Mouse (Mus musculus): ENCODE measurements around the gene Smco3. TPM values are rescaled to one million over a fixed set of nuclear protein-coding genes. Genes with fewer than 3 reads are reported as not detected.
"Not testable (repeated sequence)": the region's sequence is repeated elsewhere in the genome, so short reads cannot be mapped to it uniquely, and the experiment has no call there.

Gene Smco3
- 0.56 and 0.63 TPM in 2 replicates for polyA plus RNA-seq (2015; fragmentation: Nextera tagmentation; extraction: Ambion mirVana)

- H3K4me2 ChIP-seq (replicated peaks; ENCODE audit: low read depth), result no peak within 1 kb of the TSS
- DNase-seq (ENCODE audit: low spot score) (no peak), ATAC-seq (ENCODE audit: low FRiP score, low TSS enrichment) (no peak)
- no peak within 1 kb of the TSS for H3K4me3 ChIP-seq (ENCODE audit: low read depth, low read length)
- no peak within 1 kb of the TSS for H3K9ac ChIP-seq (ENCODE audit: low read length)
- no peaks in the 10 kb centered on the region for H3K27me3 ChIP-seq (ENCODE audit: control insufficient read depth, insufficient read depth, low read length)
- H3K9me3 ChIP-seq (ENCODE audit: control insufficient read depth, low read length), result no peaks in the 10 kb centered on the region
- no peaks in the 10 kb centered on the region for H3K36me3 ChIP-seq (ENCODE audit: control insufficient read depth, insufficient read depth, low read length)
- H3K27ac ChIP-seq (replicated peaks), result no peak within 1 kb of the TSS
- TF ChIP-seq EP300 (optimal IDR thresholded peaks at IDR 0.05), result no peak
- no peak for TF ChIP-seq CTCF (IDR thresholded peaks at IDR 0.05; ENCODE audit: low read depth)
- 36% methylated on average over 4 of the region's 4 CpGs for whole genome bisulfite sequencing
- H3K4me1 ChIP-seq (replicated peaks; ENCODE audit: control insufficient read depth, insufficient read depth), result no peaks in the 10 kb centered on the region
Measured at GRCm38 (mm10) chr6:136835352-136835751, at the start of gene Smco3. TSS of gene Smco3 (minus strand) at chr6:136835452.

- not testable (repeated sequence) for H3K4me2 ChIP-seq (replicated peaks; ENCODE audit: low read depth); H3K4me1 ChIP-seq (replicated peaks; ENCODE audit: control insufficient read depth, insufficient read depth); H3K4me3 ChIP-seq (ENCODE audit: low read depth, low read length); H3K9ac ChIP-seq (ENCODE audit: low read length); H3K27me3 ChIP-seq (ENCODE audit: control insufficient read depth, insufficient read depth, low read length); ATAC-seq (ENCODE audit: low FRiP score, low TSS enrichment); DNase-seq (ENCODE audit: low spot score); H3K9me3 ChIP-seq (ENCODE audit: control insufficient read depth, low read length); H3K36me3 ChIP-seq (ENCODE audit: control insufficient read depth, insufficient read depth, low read length); H3K27ac ChIP-seq (replicated peaks)
- 37% methylated on average over 1 of the region's 1 CpGs for WGBS
Measured at GRCm38 (mm10) chr6:136884766-136885165, 49.5 kb upstream of the Smco3 start.

GRCm38 (mm10) chr6:136883961-136884360, 48.7 kb upstream of the Smco3 start:
- H3K27me3 ChIP-seq (ENCODE audit: control insufficient read depth, insufficient read depth, low read length), result no peaks in the 10 kb centered on the region
- TF ChIP-seq CTCF (IDR thresholded peaks at IDR 0.05; ENCODE audit: low read depth) (no peak), EP300 (optimal IDR thresholded peaks at IDR 0.05) (no peak)
- H3K9me3 ChIP-seq (ENCODE audit: control insufficient read depth, low read length), result no peaks in the 10 kb centered on the region
- no peak for ATAC-seq (ENCODE audit: low FRiP score, low TSS enrichment)
- H3K4me2 ChIP-seq (replicated peaks; ENCODE audit: low read depth), result no peak overlapping the region
- no peak overlapping the region for H3K9ac ChIP-seq (ENCODE audit: low read length)
- no peak overlapping the region for H3K4me3 ChIP-seq (ENCODE audit: low read depth, low read length)
- no peak for DNase-seq (ENCODE audit: low spot score)
- 0 out of 2 replicates have a peak, but pooled peaks cover 2% of the 10 kb centered on the region for H3K4me1 ChIP-seq (replicated peaks; ENCODE audit: control insufficient read depth, insufficient read depth)
- H3K27ac ChIP-seq (replicated peaks), result no peak overlapping the region
- WGBS, result 94% methylated on average over 6 of the region's 6 CpGs
- H3K36me3 ChIP-seq (ENCODE audit: control insufficient read depth, insufficient read depth, low read length), result no peaks in the 10 kb centered on the region

- WGBS, result 58% methylated on average over 3 of the region's 3 CpGs
- Histone ChIP-seq H3K27ac (replicated peaks) (no peak overlapping the region), H3K36me3 (ENCODE audit: control insufficient read depth, insufficient read depth, low read length) (no peaks in the 10 kb centered on the region), H3K9me3 (ENCODE audit: control insufficient read depth, low read length) (no peaks in the 10 kb centered on the region), H3K4me1 (replicated peaks; ENCODE audit: control insufficient read depth, insufficient read depth) (0 out of 2 replicates have a peak, but pooled peaks cover 2% of the 10 kb centered on the region), H3K4me3 (ENCODE audit: low read depth, low read length) (no peak overlapping the region), H3K27me3 (ENCODE audit: control insufficient read depth, insufficient read depth, low read length) (no peaks in the 10 kb centered on the region), H3K4me2 (replicated peaks; ENCODE audit: low read depth) (no peak overlapping the region), H3K9ac (ENCODE audit: low read length) (no peak overlapping the region)
- no peak for DNase-seq (ENCODE audit: low spot score)
- no peak for ATAC-seq (ENCODE audit: low FRiP score, low TSS enrichment)
- TF ChIP-seq EP300 (optimal IDR thresholded peaks at IDR 0.05) (no peak), CTCF (IDR thresholded peaks at IDR 0.05; ENCODE audit: low read depth) (no peak)
Measured at GRCm38 (mm10) chr6:136883431-136883915, 48.2 kb upstream of the Smco3 start.

GRCm38 (mm10) chr6:136881678-136882077, 46.4 kb upstream of the Smco3 start:
- ATAC-seq (ENCODE audit: low FRiP score, low TSS enrichment) (no peak), DNase-seq (ENCODE audit: low spot score) (no peak)
- no peak overlapping the region for H3K4me2 ChIP-seq (replicated peaks; ENCODE audit: low read depth)
- H3K36me3 ChIP-seq (ENCODE audit: control insufficient read depth, insufficient read depth, low read length), result no peaks in the 10 kb centered on the region
- no peak for TF ChIP-seq CTCF (IDR thresholded peaks at IDR 0.05; ENCODE audit: low read depth)
- no peak for TF ChIP-seq EP300 (optimal IDR thresholded peaks at IDR 0.05)
- H3K9ac ChIP-seq (ENCODE audit: low read length), result no peak overlapping the region
- H3K4me3 ChIP-seq (ENCODE audit: low read depth, low read length), result no peak overlapping the region
- no peaks in the 10 kb centered on the region for H3K4me1 ChIP-seq (replicated peaks; ENCODE audit: control insufficient read depth, insufficient read depth)
- no peak overlapping the region for H3K27ac ChIP-seq (replicated peaks)
- 50% methylated on average over 8 of the region's 8 CpGs for WGBS
- no peaks in the 10 kb centered on the region for H3K27me3 ChIP-seq (ENCODE audit: control insufficient read depth, insufficient read depth, low read length)
- H3K9me3 ChIP-seq (ENCODE audit: control insufficient read depth, low read length), result no peaks in the 10 kb centered on the region

- Histone ChIP-seq H3K9ac (ENCODE audit: low read length) (peak within 1 kb of the TSS; percentile 54; the same call in 1 of the 2 replicates), H3K4me1 (replicated peaks; ENCODE audit: control insufficient read depth, insufficient read depth) (no peaks in the 10 kb centered on the region), H3K27ac (replicated peaks) (peak within 1 kb of the TSS; percentile 78), H3K9me3 (ENCODE audit: control insufficient read depth, low read length) (no peaks in the 10 kb centered on the region), H3K4me3 (ENCODE audit: low read depth, low read length) (peak within 1 kb of the TSS; percentile 38), H3K4me2 (replicated peaks; ENCODE audit: low read depth) (peak within 1 kb of the TSS; percentile 37), H3K27me3 (ENCODE audit: control insufficient read depth, insufficient read depth, low read length) (no peaks in the 10 kb centered on the region), H3K36me3 (ENCODE audit: control insufficient read depth, insufficient read depth, low read length) (no peaks in the 10 kb centered on the region)
- no peak for TF ChIP-seq EP300 (optimal IDR thresholded peaks at IDR 0.05)
- TF ChIP-seq CTCF (IDR thresholded peaks at IDR 0.05; ENCODE audit: low read depth), result no peak
- 33% methylated on average over 9 of the region's 9 CpGs for WGBS
- ATAC-seq (ENCODE audit: low FRiP score, low TSS enrichment) (peak; percentile 70; the same call in 1 of the 2 replicates), DNase-seq (ENCODE audit: low spot score) (peak; percentile 50)
Measured at GRCm38 (mm10) chr6:136875670-136876069, 40.4 kb upstream of the Smco3 start, which contains the start of gene Mgp. TSS of gene Mgp (minus strand) at chr6:136875823.
